Mouse (Mus musculus) midbrain, embryonic 13.5 days (tissue): ENCODE data around the gene Ube2i. TPM values are rescaled to one million over a fixed set of nuclear protein-coding genes. Genes with fewer than 3 reads are reported as not detected.
A peak's percentile ranks its signal among the peaks of the same experiment; 100 is the strongest.
"Not testable (repeated sequence)": the region's sequence is repeated elsewhere in the genome, so short reads cannot be mapped to it uniquely, and the experiment has no call there.

Source experiments
- ATAC-seq: fragments of 200-750 bp; cut with Nextera tagmentation; 2 replicates; pipeline ENCODE4 v1.8.0; 2017; ENCODE audit warnings: mild to moderate bottlenecking, moderate TSS enrichment, moderate library complexity
- H3K27ac ChIP-seq: fragments of 300-500 bp; sonication (generic); 2 replicates; pipeline ENCODE4 v1.5.1; 2015; ENCODE audit warnings: inconsistent platforms, mild to moderate bottlenecking, moderate library complexity
- H3K27me3 ChIP-seq: fragments of 300-500 bp; sonication (generic); 2 replicates; pipeline ENCODE4 v1.6.1; 2015; ENCODE audit warnings: mild to moderate bottlenecking, inconsistent platforms
- H3K36me3 ChIP-seq: fragments of 300-500 bp; sonication (generic); 2 replicates; pipeline ENCODE4 v1.6.1; 2015; ENCODE audit warnings: mild to moderate bottlenecking, inconsistent platforms
- H3K4me1 ChIP-seq: fragments of 300-500 bp; sonication (generic); replicated peaks from 2 replicates; pipeline ENCODE4 v1.6.1; 2015; ENCODE audit warnings: inconsistent platforms
- H3K4me2 ChIP-seq: fragments of 300-500 bp; sonication (generic); replicated peaks from 2 replicates; pipeline ENCODE4 v1.6.1; 2015; ENCODE audit warnings: moderate library complexity, mild to moderate bottlenecking, inconsistent platforms
- H3K4me3 ChIP-seq: fragments of 300-500 bp; sonication (generic); replicated peaks from 2 replicates; pipeline ENCODE4 v1.5.1; 2015; ENCODE audit warnings: mild to moderate bottlenecking, inconsistent platforms
- H3K9ac ChIP-seq: fragments of 300-500 bp; sonication (generic); replicated peaks from 2 replicates; pipeline ENCODE4 v1.6.1; 2015; ENCODE audit warnings: mild to moderate bottlenecking, inconsistent platforms
- H3K9me3 ChIP-seq: fragments of 300-500 bp; sonication (generic); 2 replicates; pipeline ENCODE4 v1.6.1; 2016; ENCODE audit warnings: mild to moderate bottlenecking, inconsistent platforms
- WGBS: fragments of 180-500 bp; shearing (Covaris S2); methylation state at CpG from one replicate; pipeline ENCODE4 v1.1.7; 2015; 5-methylcytosine and 5-hydroxymethylcytosine counted together
- polyA plus RNA-seq: library from polyadenylated mRNA; unstranded; fragments of >200 nt; fragmentation: Nextera tagmentation; extraction: Ambion mirVana; gene quantifications from 2 replicates; pipeline ENCODE4 v1.2.1, GENCODE M21; 2015

The Ube2i gene
- polyA plus RNA-seq, 1 experiment from 2014 or later, result 672 TPM

GRCm38 (mm10) chr17:25250181-25250835 is 24.1 kb downstream of the Ube2i start:
- Histone ChIP-seq H3K9ac (no peak overlapping the region), H3K36me3 (peaks cover 10% of the 10 kb centered on the region), H3K9me3 (no peaks in the 10 kb centered on the region), H3K4me2 (no peak overlapping the region), H3K4me1 (peaks cover 40% of the 10 kb centered on the region), H3K4me3 (no peak overlapping the region), H3K27ac (no peak overlapping the region), H3K27me3 (peaks cover 7% of the 10 kb centered on the region)
- WGBS, result 83% methylated on average over 8 of the region's 8 CpGs
- no peak for ATAC-seq

- Histone ChIP-seq H3K27me3 (no peaks in the 10 kb centered on the region), H3K9ac (no peak overlapping the region), H3K9me3 (no peaks in the 10 kb centered on the region), H3K36me3 (peaks cover 31% of the 10 kb centered on the region), H3K4me1 (peaks cover 19% of the 10 kb centered on the region), H3K4me2 (no peak overlapping the region), H3K27ac (no peak overlapping the region), H3K4me3 (no peak overlapping the region)
- no peak for ATAC-seq
- WGBS, result 83% methylated on average over 18 of the region's 18 CpGs
Measured at GRCm38 (mm10) chr17:25248033-25248750, 26.2 kb downstream of the Ube2i start.

GRCm38 (mm10) chr17:25244239-25244638 is 30.2 kb downstream of the Ube2i start:
- Histone ChIP-seq H3K27me3 (no peaks in the 10 kb centered on the region), H3K9me3 (no peaks in the 10 kb centered on the region), H3K4me2 (no peak overlapping the region), H3K36me3 (peaks cover 47% of the 10 kb centered on the region), H3K4me3 (no peak overlapping the region), H3K27ac (no peak overlapping the region), H3K4me1 (peaks cover 17% of the 10 kb centered on the region), H3K9ac (no peak overlapping the region)
- 85% methylated on average over 16 of the region's 16 CpGs for WGBS
- no peak for ATAC-seq

DNA sequence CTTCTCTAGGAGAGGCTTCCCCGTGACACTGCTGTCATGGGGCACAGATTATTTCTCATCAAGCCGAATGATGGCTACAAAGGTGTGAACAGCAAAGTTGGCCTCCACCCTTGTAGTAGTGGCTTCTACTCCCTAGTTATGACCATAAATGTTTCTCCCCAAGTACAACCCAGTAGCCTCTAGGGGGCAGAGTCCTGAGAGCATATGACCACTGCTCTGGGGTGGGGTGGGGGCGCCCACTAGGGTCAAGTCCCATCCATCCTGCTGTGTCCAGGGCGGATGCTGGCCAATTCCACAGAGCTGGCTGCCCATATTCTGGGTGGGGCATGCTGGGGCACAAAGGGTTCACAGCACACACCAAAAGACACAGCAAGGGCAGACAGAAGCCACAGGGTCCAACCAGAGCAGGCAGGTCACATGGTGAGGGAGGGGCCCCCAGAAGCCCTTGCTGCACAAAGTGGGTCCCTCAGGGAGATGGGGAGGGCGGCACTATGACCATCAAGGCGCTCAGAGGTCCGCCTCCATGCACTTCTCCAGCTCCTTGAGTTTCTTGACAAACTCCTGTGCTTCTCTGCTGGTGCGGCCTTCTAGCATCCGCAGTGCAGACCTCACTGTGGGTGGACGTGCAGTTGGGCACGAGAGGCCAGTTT is 31.2 kb downstream of the Ube2i start:
- Histone ChIP-seq H3K4me1 (peaks cover 22% of the 10 kb centered on the region), H3K36me3 (peaks cover 47% of the 10 kb centered on the region), H3K9me3 (no peaks in the 10 kb centered on the region), H3K4me3 (no peak overlapping the region), H3K27me3 (no peaks in the 10 kb centered on the region), H3K9ac (no peak overlapping the region), H3K27ac (no peak overlapping the region), H3K4me2 (no peak overlapping the region)
- 92% methylated on average over 11 of the region's 11 CpGs for WGBS
- no peak for ATAC-seq

GRCm38 (mm10) chr17:25239695-25240636 is 34.5 kb downstream of the Ube2i start, which contains the start of the genes Gnptg and Tsr3:
TSS of gene Gnptg (minus strand) at chr17:25240124.
TSS of gene Tsr3 (plus strand) at chr17:25240170.
- Histone ChIP-seq H3K9me3 (no peaks in the 10 kb centered on the region), H3K4me2 (peak within 1 kb of the TSS; percentile 99), H3K4me1 (peaks cover 29% of the 10 kb centered on the region), H3K36me3 (peaks cover 54% of the 10 kb centered on the region), H3K4me3 (peak within 1 kb of the TSS; percentile 99), H3K27me3 (no peaks in the 10 kb centered on the region), H3K27ac (peak within 1 kb of the TSS; percentile 79), H3K9ac (peak within 1 kb of the TSS; percentile 99)
- peak; percentile 87 for ATAC-seq
- WGBS, result under 1% methylated on average over 79 of the region's 80 CpGs

- no peak for ATAC-seq
- peaks cover 37% of the 10 kb centered on the region for H3K36me3 ChIP-seq
- no peak overlapping the region for H3K4me3 ChIP-seq
- H3K27ac ChIP-seq, result no peak overlapping the region
- 86% methylated on average over 9 of the region's 9 CpGs for WGBS
- no peak overlapping the region for H3K9ac ChIP-seq
- no peak overlapping the region for H3K4me2 ChIP-seq
- H3K27me3 ChIP-seq, result no peaks in the 10 kb centered on the region
- H3K4me1 ChIP-seq, result peaks cover 18% of the 10 kb centered on the region
- no peaks in the 10 kb centered on the region for H3K9me3 ChIP-seq
Measured at GRCm38 (mm10) chr17:25235635-25236034, 38.8 kb downstream of the Ube2i start.

DNA sequence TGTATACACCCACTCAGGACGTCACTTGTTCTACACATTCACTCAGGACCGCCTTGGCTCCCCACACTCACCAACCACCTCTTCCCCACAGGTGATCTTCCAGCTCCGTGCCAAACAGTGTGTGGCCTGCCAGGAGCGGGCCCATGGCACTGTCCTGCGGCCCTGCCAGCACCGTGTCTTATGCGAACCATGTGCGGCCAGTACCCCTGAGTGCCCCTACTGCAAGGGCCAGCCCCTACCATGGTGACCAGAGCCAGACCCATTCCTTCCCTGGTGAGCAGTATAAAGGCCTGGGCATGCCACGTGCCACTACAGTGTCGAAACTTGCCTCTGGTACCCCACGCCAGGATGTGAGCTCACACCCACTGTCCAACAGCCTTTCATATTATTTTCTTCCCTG is 42.8 kb downstream of the Ube2i start:
- 92% methylated on average over 4 of the region's 11 CpGs for WGBS
- not testable (repeated sequence) for H3K27ac ChIP-seq, H3K4me2 ChIP-seq, H3K9me3 ChIP-seq, H3K9ac ChIP-seq, H3K27me3 ChIP-seq, H3K4me1 ChIP-seq, H3K4me3 ChIP-seq
- ATAC-seq, result peak; percentile 73
- H3K36me3 ChIP-seq, result peaks cover 54% of the 10 kb centered on the region

GRCm38 (mm10) chr17:25230700-25231099 is 43.7 kb downstream of the Ube2i start:
- Histone ChIP-seq H3K9ac (no peak overlapping the region), H3K27me3 (no peaks in the 10 kb centered on the region), H3K4me2 (no peak overlapping the region), H3K36me3 (peaks cover 51% of the 10 kb centered on the region), H3K4me1 (no peaks in the 10 kb centered on the region), H3K27ac (no peak overlapping the region), H3K9me3 (no peaks in the 10 kb centered on the region), H3K4me3 (no peak overlapping the region)
- ATAC-seq, result no peak
- WGBS, result 96% methylated on average over 3 of the region's 3 CpGs

DNA sequence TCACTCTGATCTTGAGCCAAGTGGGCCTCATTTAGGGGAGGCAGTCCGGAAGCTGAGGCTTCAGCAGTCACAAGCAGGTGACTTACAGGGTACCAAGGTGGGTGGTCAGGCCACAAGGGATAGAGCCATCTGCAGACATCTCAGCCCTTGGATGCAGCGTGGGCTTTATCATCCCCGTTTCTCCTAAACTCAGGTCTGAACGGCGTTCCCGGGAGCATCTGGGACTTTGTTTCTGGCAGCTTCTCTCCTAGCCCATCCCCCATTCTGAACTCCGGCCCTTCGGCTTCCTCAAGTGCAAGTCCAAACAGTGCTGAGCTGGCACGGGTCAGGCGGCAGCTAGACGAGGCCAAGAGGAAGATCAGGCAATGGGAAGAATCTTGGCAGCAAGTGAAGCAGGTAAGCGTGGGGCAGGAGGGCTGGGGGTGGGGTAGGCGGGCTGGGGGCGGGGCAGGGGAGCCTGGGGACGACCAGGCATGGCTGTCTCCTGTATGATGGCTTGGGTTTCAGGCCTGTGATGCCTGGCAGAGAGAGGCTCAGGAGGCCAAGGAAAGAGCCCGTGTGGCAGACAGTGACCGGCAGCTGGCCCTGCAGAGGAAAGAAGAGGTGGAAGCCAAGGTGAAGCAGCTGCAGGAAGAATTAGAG is 44.3 kb downstream of the Ube2i start:
- not testable (repeated sequence) for H3K4me2 ChIP-seq, H3K9ac ChIP-seq, H3K27me3 ChIP-seq, H3K9me3 ChIP-seq, H3K4me3 ChIP-seq, ATAC-seq, H3K27ac ChIP-seq, H3K4me1 ChIP-seq
- H3K36me3 ChIP-seq, result peaks cover 47% of the 10 kb centered on the region
- 86% methylated on average over 14 of the region's 17 CpGs for WGBS

DNA sequence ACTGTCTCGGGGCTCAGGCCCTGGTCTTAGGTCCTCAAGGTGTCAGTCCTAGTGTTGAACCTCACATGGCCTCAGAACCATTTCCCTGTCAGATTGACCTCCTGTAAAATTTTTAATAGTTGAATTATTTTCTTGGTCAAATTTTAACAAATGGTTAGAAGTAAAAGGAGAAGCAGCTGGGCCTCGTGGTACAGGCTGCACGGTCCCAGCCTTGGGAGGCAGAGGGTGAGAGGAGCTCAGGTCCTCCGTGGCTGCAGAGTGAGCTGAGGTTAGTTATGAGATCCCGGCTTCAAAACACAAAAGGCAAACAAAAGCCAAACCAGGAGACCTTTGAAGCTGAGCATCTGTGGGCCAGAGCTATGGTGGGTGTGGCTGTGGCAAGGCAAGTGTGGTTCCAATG is 46.4 kb downstream of the Ube2i start:
- no peak for ATAC-seq
- no peaks in the 10 kb centered on the region for H3K9me3 ChIP-seq
- H3K9ac ChIP-seq, result no peak overlapping the region
- H3K27ac ChIP-seq, result no peak overlapping the region
- WGBS, result 87% methylated on average over 5 of the region's 5 CpGs
- H3K4me3 ChIP-seq, result no peak overlapping the region
- peaks cover 38% of the 10 kb centered on the region for H3K36me3 ChIP-seq
- H3K4me2 ChIP-seq, result no peak overlapping the region
- H3K27me3 ChIP-seq, result no peaks in the 10 kb centered on the region
- no peaks in the 10 kb centered on the region for H3K4me1 ChIP-seq

DNA sequence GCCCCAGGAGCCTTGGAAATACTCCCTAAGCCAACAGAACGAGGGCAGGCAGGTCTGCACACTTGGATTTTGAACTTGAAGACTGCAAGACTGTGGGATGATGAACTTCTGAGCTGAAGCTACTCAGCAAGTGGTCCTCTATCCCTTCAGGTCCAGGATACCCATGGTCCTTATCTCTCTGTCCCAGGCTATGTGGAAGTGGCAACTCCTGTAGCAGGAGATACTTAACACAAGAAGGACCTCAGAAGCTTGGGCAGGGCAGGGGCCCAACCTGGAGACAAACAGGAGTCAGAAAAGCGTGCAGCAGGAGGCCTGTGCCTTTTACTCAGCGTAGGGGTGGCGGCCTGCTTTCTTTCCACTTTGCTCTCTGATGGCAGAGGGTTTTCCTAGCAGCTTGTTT is 48.8 kb downstream of the Ube2i start:
- Histone ChIP-seq H3K27me3 (no peaks in the 10 kb centered on the region), H3K4me1 (peaks cover 16% of the 10 kb centered on the region), H3K27ac (no peak overlapping the region), H3K36me3 (peaks cover 29% of the 10 kb centered on the region), H3K4me2 (no peak overlapping the region), H3K9ac (no peak overlapping the region), H3K4me3 (no peak overlapping the region), H3K9me3 (no peaks in the 10 kb centered on the region)
- 84% methylated on average over 4 of the region's 4 CpGs for WGBS
- ATAC-seq, result no peak
